Comparison of ENCODE assay signal across 9 mouse cellular contexts in the genomic region with DNA sequence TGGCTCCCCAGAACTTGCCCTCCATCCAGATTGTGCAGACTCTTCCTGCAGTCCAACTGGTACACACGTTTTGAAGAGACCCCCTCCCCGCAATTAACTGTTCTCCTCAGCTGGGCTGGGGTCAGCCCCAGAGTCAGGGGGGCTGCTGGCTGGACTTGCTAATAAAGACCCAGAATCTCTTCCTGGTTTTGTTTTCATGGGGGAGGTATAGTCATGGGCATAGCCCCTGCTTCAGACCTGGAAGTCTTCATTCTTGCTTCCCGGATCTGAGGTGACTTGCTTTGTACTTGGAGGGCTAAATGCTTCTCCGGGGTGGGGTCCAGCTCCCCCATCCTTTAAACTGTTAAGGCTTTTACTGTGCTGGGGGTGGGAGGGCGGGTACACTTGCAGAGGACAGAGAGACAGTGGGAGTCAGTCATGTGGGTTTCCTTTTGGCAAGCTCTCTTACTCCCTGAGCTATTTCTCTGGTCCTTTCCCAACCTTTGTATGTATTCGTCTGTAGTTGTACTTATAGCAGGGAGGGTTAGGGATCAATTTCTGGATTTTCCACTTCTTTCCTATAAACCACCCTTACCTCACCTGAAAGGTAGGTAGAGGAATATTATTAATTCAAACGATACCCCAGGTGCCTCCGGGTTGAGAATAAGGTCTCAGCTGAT. TPM values are rescaled to one million over a fixed set of nuclear protein-coding genes. Genes with fewer than 3 reads are reported as not detected.
DNase-seq lines count a peak whose midpoint lies in the region; ATAC-seq and TF ChIP-seq lines count a peak whose summit lies in the region.
"Had no signal": no experiment of that assay in that cellular context is flagged by ENCODE, and none has a peak within 500 bp of the region (broad histone marks: within the 10 kb centered on the region; RNA-seq: fewer than 3 reads in every experiment).

A gene (plus strand): TSS at position 205 of the 659 bp plus-strand sequence.

- no peaks in the 10 kb centered on the region for H3K27me3 ChIP-seq in embryonic facial prominence, embryonic 15.5 days
- H3K27me3 ChIP-seq in midbrain, embryonic 16.5 days (ENCODE audit: control insufficient read depth, insufficient read depth, low read depth, low read length) = no peaks in the 10 kb centered on the region

- H3K9ac ChIP-seq in embryonic facial prominence, embryonic 15.5 days = 0 out of 2 replicates have a peak within 1 kb of the TSS, but pooled peaks have one; percentile 22
- H3K9ac ChIP-seq in midbrain, embryonic 16.5 days (ENCODE audit: low read depth, low read length) = peak within 1 kb of the TSS; percentile 85

- H3K4me3 ChIP-seq in layer of hippocampus, adult 2 months = peak within 1 kb of the TSS; percentile 85
- H3K4me3 ChIP-seq in embryonic facial prominence, embryonic 15.5 days (replicated peaks) = peak within 1 kb of the TSS; percentile 34
- peak within 1 kb of the TSS; percentile 41 for H3K4me3 ChIP-seq in midbrain, embryonic 16.5 days (ENCODE audit: low read depth, low read length)
- H3K4me3 ChIP-seq: myocyte had no signal

- no peak for TF ChIP-seq CTCF in layer of hippocampus, adult 2 months (conservative IDR thresholded peaks at IDR 0.05)

- no peaks in the 10 kb centered on the region for H3K9me3 ChIP-seq in embryonic facial prominence, embryonic 15.5 days (replicated peaks)
- H3K9me3 ChIP-seq in midbrain, embryonic 16.5 days (replicated peaks; ENCODE audit: control insufficient read depth, low read length, poor library complexity, severe bottlenecking) = no peaks in the 10 kb centered on the region

- peak within 1 kb of the TSS; percentile 94 for H3K27ac ChIP-seq in layer of hippocampus, adult 2 months
- peak within 1 kb of the TSS; percentile 91 for H3K27ac ChIP-seq in embryonic facial prominence, embryonic 15.5 days (replicated peaks)
- H3K27ac ChIP-seq in midbrain, embryonic 16.5 days (ENCODE audit: low read length) = peak within 1 kb of the TSS; percentile 99

- H3K4me2 ChIP-seq in embryonic facial prominence, embryonic 15.5 days (replicated peaks) = peak within 1 kb of the TSS; percentile 59
- H3K4me2 ChIP-seq in midbrain, embryonic 16.5 days (ENCODE audit: low read length) = peak within 1 kb of the TSS; percentile 92

- H3K36me3 ChIP-seq in embryonic facial prominence, embryonic 15.5 days = peaks cover 41% of the 10 kb centered on the region
- H3K36me3 ChIP-seq in midbrain, embryonic 16.5 days (ENCODE audit: control insufficient read depth, insufficient read depth, low read length) = peaks cover 14% of the 10 kb centered on the region

- no peak for DNase-seq in layer of hippocampus, adult 2 months (ENCODE audit: low spot score in 2 of 2)
- DNase-seq in layer of hippocampus, adult 11-12 months (ENCODE audit: low spot score) = no peak
- DNase-seq in layer of hippocampus, postnatal 10 days (ENCODE audit: low spot score in 2 of 2) = no peak
- no peak for DNase-seq in cerebellum, postnatal 4 days (ENCODE audit: low spot score in 2 of 2)
- no peak for DNase-seq in right cerebral cortex, postnatal 10 days (ENCODE audit: low spot score in 2 of 2)
- DNase-seq in kidney, postnatal 25 days = no peak

- H3K4me1 ChIP-seq in embryonic facial prominence, embryonic 15.5 days = peaks cover 55% of the 10 kb centered on the region
- H3K4me1 ChIP-seq in midbrain, embryonic 16.5 days (ENCODE audit: control insufficient read depth, insufficient read depth, low read length) = peaks cover 43% of the 10 kb centered on the region

- ATAC-seq in embryonic facial prominence, embryonic 15.5 days (ENCODE audit: insufficient number of reproducible peaks, low FRiP score, low TSS enrichment, low read depth) = no peak
- ATAC-seq in midbrain, embryonic 16.5 days = peak; percentile 1; the same call in 1 of the 2 replicates

- WGBS in embryonic facial prominence, embryonic 15.5 days = 29% methylated on average over 8 of the region's 8 CpGs
- 16% methylated on average over 8 of the region's 8 CpGs for WGBS in midbrain, embryonic 16.5 days

RNA-seq across cellular contexts. Expression of the gene that starts here (rescaled TPM):
- 100 to 1,000 TPM; 103 to 114 TPM for total RNA-seq in layer of hippocampus, adult 2 months (2021)
- 5.1 and 5.5 TPM in 2 replicates for polyA plus RNA-seq in embryonic facial prominence, embryonic 15.5 days (2015; fragmentation: Nextera tagmentation; extraction: Ambion mirVana)
- total RNA-seq in layer of hippocampus, postnatal 10 days (2021) = 10 to 100 TPM; 57.9 to 67.4 TPM
- polyA plus RNA-seq in midbrain, embryonic 16.5 days (2015; fragmentation: Nextera tagmentation; extraction: Ambion mirVana) = 48.2 and 49.4 TPM in 2 replicates

Comparison
In these comparisons a context has a peak if more than half of its experiments do, and no peak if none do; other contexts are left out.
1. H3K4me3 ChIP-seq: peak in every context shown above with its lines; median percentile 85 in layer of hippocampus, adult 2 months; 41 in midbrain, embryonic 16.5 days; 34 in embryonic facial prominence, embryonic 15.5 days.